Mouse (Mus musculus) frontal cortex, postnatal 14 days (tissue): Measurements from ENCODE around the gene Gm1604a.
"Not testable (repeated sequence)": the region's sequence is repeated elsewhere in the genome, so short reads cannot be mapped to it uniquely, and the experiment has no call there.

ENCODE experiments used
- DNase-seq, 2 experiments: peaks; one replicate each; pipeline ENCODE4 v3.0.0; 2022; ENCODE audit warnings: low spot score in 2 of 2

Gene Gm1604a

DNA sequence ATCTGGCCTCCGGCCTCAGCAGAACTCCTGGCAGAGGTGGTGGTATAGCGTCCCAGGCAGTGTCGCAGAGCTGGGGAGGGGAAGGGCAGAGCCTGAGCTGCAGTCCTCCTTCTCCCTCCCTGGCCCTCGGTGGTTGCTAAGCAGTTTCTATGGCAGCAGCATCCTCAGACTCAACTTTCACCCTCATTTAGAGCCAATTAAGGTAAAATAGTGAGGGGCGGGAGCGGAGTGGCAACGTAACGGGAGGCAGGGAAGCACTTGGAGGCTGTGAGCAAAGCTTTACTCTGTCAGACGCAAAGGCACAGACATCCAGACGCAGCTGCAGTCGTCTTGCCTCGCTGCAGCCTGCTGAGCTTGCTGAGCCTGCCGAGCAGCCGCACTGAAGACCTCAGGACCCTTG, at the start of gene Gm1604a:
TSS of gene Gm1604a (plus strand) at position 312 of the 400 bp plus-strand sequence.
- DNase-seq: peak; percentile 26 to 47

DNA sequence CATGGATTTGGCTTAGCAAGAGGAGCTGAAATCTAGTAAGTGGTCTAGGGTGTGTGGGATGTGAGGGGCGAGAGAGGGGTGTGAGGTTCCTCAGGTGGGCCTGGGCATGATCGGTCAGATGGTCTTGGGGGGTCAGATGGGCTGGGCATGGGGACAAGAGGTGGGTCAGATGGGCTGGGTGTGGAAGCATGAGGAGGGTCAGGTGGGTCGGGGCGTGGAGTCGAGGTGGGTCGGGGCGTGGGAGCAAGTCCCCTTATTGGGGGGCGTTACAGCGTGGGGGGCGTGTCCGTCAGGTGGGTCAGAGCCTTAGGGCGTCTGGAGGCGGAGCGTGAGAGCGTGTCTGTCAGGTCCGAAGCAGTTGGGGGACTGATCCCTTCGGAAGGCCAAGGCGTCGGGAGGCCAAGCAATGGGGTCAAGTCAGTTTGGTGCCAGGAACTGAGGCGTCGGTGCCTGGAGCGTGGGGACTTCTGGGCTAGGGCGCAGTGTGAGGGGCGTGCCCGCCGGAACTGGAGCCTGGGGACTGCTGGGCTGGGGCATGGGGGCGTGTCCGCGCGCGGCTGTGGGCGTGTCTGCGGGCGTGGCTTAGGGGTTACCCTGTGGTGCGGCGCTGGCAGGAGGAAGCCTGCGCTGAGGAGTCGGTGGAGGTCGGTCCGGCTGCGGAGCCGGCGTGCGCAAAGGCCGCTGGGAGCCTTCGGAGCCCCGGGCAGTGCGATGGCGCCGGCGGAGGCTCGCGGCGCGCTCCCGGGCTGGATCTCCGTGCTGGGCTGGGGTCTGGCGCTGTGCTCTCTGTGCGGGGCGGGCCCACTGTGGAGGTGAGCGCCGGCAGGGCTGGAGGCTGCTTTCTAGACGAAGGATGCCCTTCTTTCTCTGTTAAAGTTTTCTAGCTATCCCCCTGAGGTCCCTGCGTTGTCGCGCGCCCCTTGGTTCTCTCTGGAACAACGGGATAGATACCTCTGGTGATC, 46.8 kb upstream of the Gm1604a start, which contains the start of gene Gm49721:
TSS of gene Gm49721 (plus strand) at position 618 of the 962 bp plus-strand sequence.
- peak; percentile 42 to 66 for DNase-seq

GRCm38 (mm10) chr17:6979380-6979779, 46.0 kb upstream of the Gm1604a start:
- not testable (repeated sequence) for DNase-seq

GRCm38 (mm10) chr17:6980144-6980543, 45.2 kb upstream of the Gm1604a start:
- not testable (repeated sequence) for DNase-seq

DNA sequence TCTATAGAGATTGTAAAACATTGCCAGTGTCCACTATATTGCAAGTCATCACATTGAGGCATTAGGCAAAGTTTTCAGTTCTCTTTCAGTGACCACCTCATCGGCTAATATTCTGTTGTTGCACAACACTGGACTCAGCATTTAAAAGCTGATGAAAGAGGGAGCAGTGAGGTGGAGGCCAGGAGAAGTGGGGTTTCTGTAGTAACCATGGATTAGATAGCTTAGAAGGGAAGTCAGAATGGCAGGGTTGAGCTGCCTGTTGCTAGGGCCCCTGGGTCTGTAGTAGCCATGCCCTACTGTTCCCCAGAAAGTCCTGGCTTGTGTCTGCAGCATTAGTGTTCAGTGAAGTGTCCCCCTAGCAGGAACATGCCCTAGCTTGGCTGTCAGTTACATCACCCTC, 39.2 kb upstream of the Gm1604a start:
- DNase-seq: not testable (repeated sequence)

GRCm38 (mm10) chr17:6995504-6995903, 29.9 kb upstream of the Gm1604a start:
- not testable (repeated sequence) for DNase-seq

DNA sequence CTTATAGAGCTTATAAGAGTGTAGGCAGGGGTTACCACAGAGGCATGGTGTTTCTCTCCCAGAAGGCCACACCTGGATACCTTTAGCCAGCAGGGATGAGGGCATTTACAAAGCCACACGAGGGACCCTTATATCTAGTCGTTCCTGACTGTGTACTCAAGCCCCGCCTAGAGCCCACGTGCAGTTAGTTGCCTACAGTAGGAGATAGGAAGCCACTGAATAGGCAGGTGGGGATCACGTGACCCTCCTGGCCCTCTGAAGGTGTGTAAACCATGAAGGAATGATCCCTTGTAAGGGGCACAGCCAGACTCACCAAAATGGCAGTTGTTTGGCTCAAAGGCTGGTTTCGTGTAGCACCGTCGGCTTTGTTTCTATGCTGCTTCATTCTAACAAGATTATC, 28.5 kb upstream of the Gm1604a start:
- DNase-seq: not testable (repeated sequence)

- not testable (repeated sequence) for DNase-seq
Observed at GRCm38 (mm10) chr17:6997778-6998490, 27.4 kb upstream of the Gm1604a start.

DNA sequence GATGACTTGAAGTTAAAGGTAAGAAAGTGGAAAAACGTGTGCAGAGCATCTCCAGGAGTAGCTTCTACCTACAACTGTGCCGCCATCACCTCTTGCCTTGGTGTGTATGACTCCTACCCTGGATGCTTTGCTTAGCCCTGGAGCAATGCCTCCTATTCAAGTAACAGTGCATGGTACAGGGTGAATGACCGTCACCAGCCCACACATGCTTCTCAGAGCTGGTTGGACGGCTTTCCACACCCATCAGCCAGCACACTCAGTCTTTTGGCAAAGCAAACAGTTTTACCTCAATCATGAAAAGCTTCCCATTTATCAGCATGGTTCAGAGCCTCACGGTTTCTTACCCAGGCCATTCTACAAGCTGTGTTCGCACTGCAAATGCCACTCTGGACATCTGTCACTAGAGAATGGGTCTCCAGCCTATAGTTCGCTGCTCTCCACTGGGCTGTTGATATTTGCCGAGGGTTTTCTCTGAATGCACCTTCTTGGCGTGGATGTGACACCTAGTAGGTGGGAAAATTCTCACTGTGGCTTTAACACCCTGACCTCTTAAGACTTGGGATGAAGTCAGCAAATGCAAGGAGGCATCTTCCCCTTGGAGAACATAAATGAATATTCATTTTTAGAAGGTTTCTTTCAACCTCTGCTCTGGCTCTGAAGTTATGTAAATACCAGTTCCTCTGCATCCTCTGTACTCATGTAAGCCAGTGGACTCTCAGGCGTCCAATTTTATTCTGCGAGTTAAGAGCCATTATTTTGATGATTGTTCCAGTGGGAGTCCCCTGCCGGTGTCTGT, 23.4 kb upstream of the Gm1604a start:
- not testable (repeated sequence) for DNase-seq

DNA sequence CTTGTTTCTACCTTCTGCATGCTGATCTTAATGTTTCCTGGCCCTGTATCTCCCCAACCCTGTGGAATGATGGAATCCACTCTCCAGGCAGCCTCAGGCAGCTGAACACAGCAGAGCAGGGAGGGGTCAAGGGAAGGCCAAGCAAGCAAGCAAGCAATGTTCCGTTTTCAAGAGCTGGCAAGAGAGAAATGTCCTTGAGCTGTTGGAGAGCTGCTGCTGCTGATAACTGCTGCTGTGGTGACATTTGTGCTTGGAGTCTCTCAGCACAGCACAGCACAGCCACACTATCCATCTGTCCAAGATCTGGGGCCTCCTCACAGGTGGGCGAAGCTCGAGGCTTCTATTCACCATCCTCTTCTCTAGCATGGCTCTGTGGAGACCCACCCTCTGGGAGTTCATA, 22.0 kb upstream of the Gm1604a start:
- DNase-seq: not testable (repeated sequence)

GRCm38 (mm10) chr17:7005646-7006045, 19.7 kb upstream of the Gm1604a start:
- not testable (repeated sequence) for DNase-seq

- DNase-seq: not testable (repeated sequence)
Observed at GRCm38 (mm10) chr17:7008885-7009284, 16.5 kb upstream of the Gm1604a start.

GRCm38 (mm10) chr17:7009440-7009839, 15.9 kb upstream of the Gm1604a start:
- DNase-seq: not testable (repeated sequence)

- not testable (repeated sequence) for DNase-seq
Observed at GRCm38 (mm10) chr17:7009901-7010300, 15.5 kb upstream of the Gm1604a start.

GRCm38 (mm10) chr17:7014190-7014589, 11.2 kb upstream of the Gm1604a start:
- not testable (repeated sequence) for DNase-seq

DNA sequence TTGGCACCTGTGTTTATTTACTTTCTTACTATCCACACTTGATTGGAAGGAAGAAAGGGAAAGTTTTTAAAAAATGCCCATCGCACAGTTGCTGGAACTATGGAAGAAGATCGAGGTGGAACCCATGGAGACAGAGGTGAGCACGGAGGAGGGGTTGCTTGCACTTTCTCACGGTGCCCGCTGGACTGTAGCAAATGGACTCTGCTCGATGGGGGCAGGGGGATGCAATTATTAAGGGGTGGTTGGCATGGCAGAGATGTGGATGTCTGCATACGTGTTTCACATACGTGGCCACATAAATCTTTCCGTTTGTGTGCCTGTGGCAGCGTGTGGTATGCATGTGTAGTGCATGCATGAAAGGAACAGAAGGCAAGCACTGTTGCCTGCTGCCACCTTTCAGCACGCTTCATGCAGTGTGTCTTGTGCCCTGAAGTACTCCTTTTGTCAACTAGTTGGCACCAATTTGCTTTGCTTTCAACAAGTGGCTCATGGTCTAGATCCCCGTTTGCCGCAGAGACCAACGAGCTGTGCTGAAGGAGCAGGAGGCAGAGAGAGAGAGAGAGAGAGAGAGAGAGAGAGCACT, 487 bp downstream of the Gm1604a start:
- DNase-seq: not testable (repeated sequence)

GRCm38 (mm10) chr17:7030204-7030603, 4.8 kb downstream of the Gm1604a start:
- DNase-seq: not testable (repeated sequence)

DNA sequence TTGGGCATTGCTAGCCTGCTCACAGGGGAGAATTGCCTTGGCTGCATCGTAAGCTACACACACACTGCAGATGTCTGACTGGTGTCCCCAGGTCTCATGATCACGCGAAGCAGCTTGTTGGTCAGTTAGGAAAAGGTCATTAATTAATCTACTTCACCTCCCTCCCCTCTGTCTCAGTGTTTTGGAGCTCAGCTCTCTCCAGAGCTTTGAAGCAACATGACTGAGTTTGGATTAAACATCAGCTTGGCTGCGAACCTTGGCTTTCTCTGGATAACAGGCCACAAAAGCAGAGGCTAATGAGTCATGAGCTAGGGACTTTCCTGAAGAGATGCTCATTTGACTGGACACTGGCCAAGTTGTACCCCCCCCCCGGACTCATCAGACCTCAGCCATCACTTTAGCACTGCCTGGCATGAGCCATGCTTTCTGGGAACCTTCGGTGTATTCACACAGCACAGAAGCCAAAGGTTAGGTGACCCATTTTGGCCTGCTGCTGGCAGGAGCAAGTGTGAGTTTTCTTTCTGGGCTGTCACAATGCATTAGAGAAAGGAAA, 5.3 kb downstream of the Gm1604a start:
- not testable (repeated sequence) for DNase-seq

DNA sequence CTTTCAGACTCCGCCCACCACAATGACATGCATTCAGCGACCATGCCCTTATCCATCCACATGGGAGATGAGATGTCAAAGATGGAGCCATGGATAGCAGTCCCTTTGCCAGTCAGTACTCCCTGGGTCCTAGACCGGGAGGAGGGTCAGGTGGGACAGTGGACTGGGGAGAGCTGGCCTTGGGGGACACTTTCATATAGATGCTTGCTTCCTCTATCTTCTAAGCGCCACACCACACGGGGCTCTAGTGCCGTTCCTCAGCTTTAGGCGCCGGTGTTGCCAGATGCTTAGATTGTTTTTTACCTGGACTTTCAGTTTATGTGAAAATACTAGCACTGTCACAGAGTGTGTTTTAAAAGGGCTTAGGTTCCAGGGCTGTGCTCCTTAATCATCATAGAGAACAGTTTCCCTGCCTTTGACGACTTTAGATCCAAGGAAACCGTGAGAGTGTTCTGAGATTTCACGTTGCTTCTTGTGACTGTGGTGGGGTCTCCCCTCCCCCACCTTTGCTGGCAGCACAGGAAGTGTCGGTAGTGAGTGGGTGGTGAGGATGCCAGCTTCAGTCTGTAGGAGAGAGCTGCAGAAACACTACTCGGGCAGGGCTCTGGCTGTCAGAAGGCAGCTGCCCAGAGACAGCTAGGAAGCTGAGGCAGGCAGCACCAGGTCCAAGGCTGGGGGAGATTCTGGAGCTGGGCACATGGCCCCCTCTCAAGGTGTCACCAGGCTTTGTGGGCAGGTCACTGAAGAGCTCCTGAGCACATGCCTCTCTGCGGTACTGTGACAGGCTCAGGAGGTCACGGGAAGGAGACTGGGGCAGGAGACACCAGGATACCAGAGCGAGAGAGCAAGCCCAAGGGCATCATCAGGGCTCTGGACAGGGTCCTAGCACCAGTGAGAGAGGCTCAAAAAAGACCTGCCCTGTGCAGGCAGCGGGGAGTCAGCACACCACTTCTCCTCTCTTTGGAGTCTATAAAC, 8.1 kb downstream of the Gm1604a start:
- DNase-seq: not testable (repeated sequence)
